Mouse (Mus musculus) hindbrain, embryonic 16.5 days (tissue): ENCODE measurements around the gene Gm17728. TPM values are rescaled to one million over a fixed set of nuclear protein-coding genes. Genes with fewer than 3 reads are reported as not detected.
"Not testable (repeated sequence)": the region's sequence is repeated elsewhere in the genome, so short reads cannot be mapped to it uniquely, and the experiment has no call there.

ENCODE experiments used
- ATAC-seq: fragments of 200-750 bp; cut with Nextera tagmentation; 2 replicates; pipeline ENCODE4 v1.8.0; 2017; ENCODE audit warnings: moderate TSS enrichment, moderate library complexity
- H3K27ac ChIP-seq: fragments of 300-500 bp; sonication (generic); 2 replicates; pipeline ENCODE4 v1.5.1; 2014; ENCODE audit warnings: low read depth, mild to moderate bottlenecking, control low read depth, low read length, moderate library complexity
- H3K27me3 ChIP-seq: fragments of 300-500 bp; sonication (generic); replicated peaks from 2 replicates; pipeline ENCODE4 v1.6.1; 2014; ENCODE audit warnings: low read length; ENCODE audit not compliant: control insufficient read depth, insufficient read depth
- H3K36me3 ChIP-seq: fragments of 300-500 bp; sonication (generic); 2 replicates; pipeline ENCODE4 v1.6.1; 2014; ENCODE audit warnings: mild to moderate bottlenecking, low read length, moderate library complexity, mixed read lengths; ENCODE audit not compliant: control insufficient read depth, insufficient read depth
- H3K4me1 ChIP-seq: fragments of 300-500 bp; sonication (generic); 2 replicates; pipeline ENCODE4 v1.6.1; 2014; ENCODE audit warnings: low read depth, low read length; ENCODE audit not compliant: control insufficient read depth, insufficient read depth
- H3K4me2 ChIP-seq: fragments of 300-500 bp; sonication (generic); 2 replicates; pipeline ENCODE4 v1.6.1; 2014; ENCODE audit warnings: mild to moderate bottlenecking, low read length, control low read depth, moderate library complexity
- H3K4me3 ChIP-seq: fragments of 300-500 bp; sonication (generic); 2 replicates; pipeline ENCODE4 v1.5.1; 2014; ENCODE audit warnings: mild to moderate bottlenecking, low read length, control low read depth, moderate library complexity
- H3K9ac ChIP-seq: fragments of 300-500 bp; sonication (generic); 2 replicates; pipeline ENCODE4 v1.6.1; 2014; ENCODE audit warnings: low read depth, mild to moderate bottlenecking, control low read depth, low read length, moderate library complexity
- H3K9me3 ChIP-seq: fragments of 300-500 bp; sonication (generic); 2 replicates; pipeline ENCODE4 v1.6.1; 2014; ENCODE audit warnings: mild to moderate bottlenecking, low read length, moderate library complexity; ENCODE audit not compliant: control insufficient read depth
- WGBS: fragments of 180-500 bp; shearing (Covaris S2); extraction: QIAGEN DNeasy Blood & Tissue Kit; methylation state at CpG from one replicate; pipeline ENCODE4 v1.1.7; 2014; 5-methylcytosine and 5-hydroxymethylcytosine counted together
- polyA plus RNA-seq: library from polyadenylated mRNA; unstranded; fragments of >200 nt; fragmentation: Nextera tagmentation; extraction: Ambion mirVana; gene quantifications from 2 replicates; pipeline ENCODE4 v1.2.1, GENCODE M21; 2015

Gm17728 gene
- not detected in 2 replicates for polyA plus RNA-seq

- H3K4me3 ChIP-seq, H3K27me3 ChIP-seq, H3K4me2 ChIP-seq, H3K9me3 ChIP-seq, H3K9ac ChIP-seq, H3K4me1 ChIP-seq, H3K27ac ChIP-seq, H3K36me3 ChIP-seq, ATAC-seq: not testable (repeated sequence)
- 96% methylated on average over 6 of the region's 8 CpGs for WGBS
These were observed at the start of gene Gm17728 for GRCm38 (mm10) chr17:9421760-9422159. Gm17728 (plus strand) TSS chr17:9422060.

DNA sequence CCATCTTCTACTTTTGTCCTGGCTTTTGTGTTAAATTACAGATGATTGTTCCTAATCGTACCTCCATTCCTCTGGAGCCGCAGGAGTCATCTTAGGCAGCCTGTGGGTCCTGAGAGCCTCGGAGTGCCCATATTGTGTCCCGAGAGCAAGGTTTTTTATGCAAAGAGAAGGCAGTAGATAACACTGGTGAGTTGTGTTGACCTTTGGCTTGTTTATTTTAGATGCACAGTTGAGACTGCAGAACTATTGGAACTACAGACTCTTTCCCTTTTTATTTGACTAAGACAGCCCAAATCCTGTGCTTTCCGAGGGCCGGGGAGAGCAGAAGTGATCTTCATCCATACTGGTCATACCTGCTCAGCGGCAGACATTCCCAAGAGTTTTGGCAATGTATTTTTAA lies 24.4 kb upstream of the Gm17728 start:
- Histone ChIP-seq H3K4me3 (no peak overlapping the region), H3K9ac (no peak overlapping the region), H3K4me2 (no peak overlapping the region), H3K9me3 (no peaks in the 10 kb centered on the region), H3K27me3 (no peaks in the 10 kb centered on the region), H3K4me1 (no peaks in the 10 kb centered on the region), H3K36me3 (no peaks in the 10 kb centered on the region), H3K27ac (no peak overlapping the region)
- 85% methylated on average over 7 of the region's 7 CpGs for WGBS
- ATAC-seq = no peak

- Histone ChIP-seq H3K36me3 (no peaks in the 10 kb centered on the region), H3K4me3 (no peak overlapping the region), H3K27me3 (no peaks in the 10 kb centered on the region), H3K4me1 (no peaks in the 10 kb centered on the region), H3K9me3 (no peaks in the 10 kb centered on the region), H3K27ac (no peak overlapping the region), H3K4me2 (no peak overlapping the region), H3K9ac (no peak overlapping the region)
- ATAC-seq = no peak
- WGBS = 23% methylated on average over 4 of the region's 4 CpGs
These were observed 23.3 kb upstream of the Gm17728 start for GRCm38 (mm10) chr17:9398551-9398950.

GRCm38 (mm10) chr17:9403991-9404390 lies 17.9 kb upstream of the Gm17728 start:
- Histone ChIP-seq H3K9ac (no peak overlapping the region), H3K27me3 (no peaks in the 10 kb centered on the region), H3K4me1 (no peaks in the 10 kb centered on the region), H3K4me3 (no peak overlapping the region), H3K27ac (no peak overlapping the region), H3K9me3 (no peaks in the 10 kb centered on the region), H3K36me3 (no peaks in the 10 kb centered on the region), H3K4me2 (no peak overlapping the region)
- ATAC-seq = no peak
- WGBS = 88% methylated on average over 3 of the region's 3 CpGs

DNA sequence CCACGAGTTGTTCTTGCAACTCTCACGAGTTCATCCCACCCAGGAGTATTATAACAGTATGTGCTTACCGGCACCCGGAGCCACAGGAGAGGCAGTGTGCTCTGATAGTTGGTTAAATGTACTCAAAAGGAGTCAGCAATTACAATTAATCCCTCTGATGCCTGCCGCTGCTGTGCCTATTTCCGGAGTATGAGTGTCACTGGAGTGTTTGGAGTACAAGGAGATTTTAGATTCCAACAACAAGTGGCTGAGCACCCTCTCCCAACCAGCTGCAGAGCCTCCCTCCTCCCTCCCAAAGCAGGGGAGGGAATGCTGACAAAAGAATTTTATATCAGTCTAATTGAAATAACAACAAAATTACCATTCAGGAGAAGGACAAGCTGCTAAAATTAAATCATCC lies 14.2 kb upstream of the Gm17728 start:
- no peak overlapping the region for H3K4me2 ChIP-seq
- H3K9ac ChIP-seq = no peak overlapping the region
- H3K27me3 ChIP-seq = no peaks in the 10 kb centered on the region
- no peak overlapping the region for H3K4me3 ChIP-seq
- no peak overlapping the region for H3K27ac ChIP-seq
- 50% methylated on average over 6 of the region's 6 CpGs for WGBS
- no peaks in the 10 kb centered on the region for H3K4me1 ChIP-seq
- H3K36me3 ChIP-seq = no peaks in the 10 kb centered on the region
- no peak for ATAC-seq
- H3K9me3 ChIP-seq = no peaks in the 10 kb centered on the region

GRCm38 (mm10) chr17:9419016-9419415 lies 2.8 kb upstream of the Gm17728 start:
- no peaks in the 10 kb centered on the region for H3K27me3 ChIP-seq
- ATAC-seq = no peak
- H3K4me1 ChIP-seq = no peaks in the 10 kb centered on the region
- H3K9me3 ChIP-seq = no peaks in the 10 kb centered on the region; the same call in 1 of the 2 replicates
- no peak overlapping the region for H3K4me3 ChIP-seq
- H3K9ac ChIP-seq = no peak overlapping the region
- H3K27ac ChIP-seq = no peak overlapping the region
- no peaks in the 10 kb centered on the region for H3K36me3 ChIP-seq
- no peak overlapping the region for H3K4me2 ChIP-seq
- 77% methylated on average over 2 of the region's 2 CpGs for WGBS

- H3K9me3 ChIP-seq = no peaks in the 10 kb centered on the region
- no peak overlapping the region for H3K4me3 ChIP-seq
- H3K27ac ChIP-seq = peak overlapping the region; percentile 55
- H3K9ac ChIP-seq = no peak overlapping the region; the same call in 1 of the 2 replicates
- ATAC-seq = peak; percentile 75
- H3K36me3 ChIP-seq = no peaks in the 10 kb centered on the region
- peaks cover 7% of the 10 kb centered on the region; the same call in 1 of the 2 replicates for H3K4me1 ChIP-seq
- no peak overlapping the region for H3K4me2 ChIP-seq
- 40% methylated on average over 7 of the region's 7 CpGs for WGBS
- no peaks in the 10 kb centered on the region for H3K27me3 ChIP-seq
These were observed 6.6 kb downstream of the Gm17728 start for GRCm38 (mm10) chr17:9428374-9428994.

DNA sequence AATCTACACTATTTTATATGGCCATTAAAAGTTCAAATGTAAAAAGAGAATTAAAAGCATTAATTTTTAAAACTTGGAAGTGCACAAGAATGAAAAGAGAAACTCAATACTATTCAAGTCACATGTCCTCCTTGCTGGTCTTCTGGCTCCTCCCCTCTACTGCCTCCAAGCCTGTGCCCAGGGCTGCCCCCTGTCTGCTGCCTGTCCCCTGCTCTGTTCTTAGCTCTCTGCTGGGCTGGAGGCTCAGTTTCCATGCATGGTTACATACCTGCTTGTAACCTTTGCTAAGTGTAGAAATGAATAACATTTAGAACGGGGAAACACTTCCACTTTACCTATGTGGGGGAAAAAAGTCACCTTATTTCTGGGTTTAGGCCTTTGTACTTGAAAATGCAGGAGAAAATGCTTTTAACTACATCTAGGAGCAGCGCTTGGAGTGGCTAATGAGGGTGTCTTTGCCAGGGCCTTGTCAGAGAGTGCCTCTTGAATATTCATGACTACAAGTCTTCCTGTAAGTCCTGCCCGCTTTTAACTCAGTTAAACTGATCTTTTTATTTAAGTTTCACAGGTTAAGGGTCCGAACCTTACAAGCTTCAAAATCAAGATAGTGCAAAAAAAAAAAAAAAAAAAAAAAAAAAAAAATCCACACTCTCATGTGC lies 18.3 kb downstream of the Gm17728 start:
- H3K4me1 ChIP-seq = no peaks in the 10 kb centered on the region
- no peak overlapping the region for H3K4me3 ChIP-seq
- H3K9me3 ChIP-seq = no peaks in the 10 kb centered on the region
- H3K4me2 ChIP-seq = no peak overlapping the region
- no peaks in the 10 kb centered on the region for H3K36me3 ChIP-seq
- 62% methylated on average over 4 of the region's 4 CpGs for WGBS
- H3K9ac ChIP-seq = no peak overlapping the region
- ATAC-seq = peak; percentile 69; the same call in 1 of the 2 replicates
- no peaks in the 10 kb centered on the region for H3K27me3 ChIP-seq
- H3K27ac ChIP-seq = no peak overlapping the region

- ATAC-seq = no peak
- no peak overlapping the region for H3K4me3 ChIP-seq
- no peak overlapping the region for H3K27ac ChIP-seq
- no peak overlapping the region for H3K9ac ChIP-seq
- H3K9me3 ChIP-seq = peaks cover 3% of the 10 kb centered on the region; the same call in 1 of the 2 replicates
- no peak overlapping the region for H3K4me2 ChIP-seq
- 86% methylated on average over 5 of the region's 5 CpGs for WGBS
- no peaks in the 10 kb centered on the region for H3K27me3 ChIP-seq
- H3K36me3 ChIP-seq = no peaks in the 10 kb centered on the region
- H3K4me1 ChIP-seq = no peaks in the 10 kb centered on the region
These were observed 34.5 kb downstream of the Gm17728 start for GRCm38 (mm10) chr17:9456406-9456805.
